Mouse (Mus musculus) MEL (cell line): ENCODE data around the gene Prdm1. TPM values are rescaled to one million over a fixed set of nuclear protein-coding genes. Genes with fewer than 3 reads are reported as not detected.

Source experiments
- DNase-seq: peaks from one replicate; pipeline ENCODE4 v3.0.0; 2011; ENCODE audit warnings: low read depth, low spot score
- H3K27ac ChIP-seq: 2 replicates; pipeline ENCODE4 v1.5.1; 2012; ENCODE audit warnings: low read depth, mild to moderate bottlenecking, control low read depth, low read length, moderate library complexity; ENCODE audit not compliant: control insufficient read depth
- H3K27me3 ChIP-seq, 2 experiments: fragments of 150-350 bp in 1 of 2; sonication (generic) in 1 of 2; 2 replicates each; pipeline ENCODE4 v1.6.1; 2012; ENCODE audit warnings: low read length in 2 of 2, mild to moderate bottlenecking in 2 of 2, improper control_type of control experiment in 1 of 2, moderate library complexity in 1 of 2; ENCODE audit not compliant: insufficient read depth in 2 of 2, control insufficient read depth in 1 of 2
- H3K36me3 ChIP-seq, 2 experiments: 2 replicates each; pipeline ENCODE4 v1.6.1; 2012 to 2014; ENCODE audit warnings: low read length in 2 of 2, improper control_type of control experiment in 1 of 2, inconsistent platforms in 1 of 2, mild to moderate bottlenecking in 1 of 2; ENCODE audit not compliant: insufficient read depth in 2 of 2, control insufficient read depth in 1 of 2
- H3K4me1 ChIP-seq, 2 experiments: fragments of 150-350 bp in 1 of 2; sonication (generic) in 1 of 2; 2 replicates each; pipeline ENCODE4 v1.6.1; 2012; ENCODE audit warnings: low read length in 2 of 2, improper control_type of control experiment in 1 of 2, mild to moderate bottlenecking in 1 of 2; ENCODE audit not compliant: insufficient read depth in 2 of 2, control insufficient read depth in 1 of 2
- H3K4me3 ChIP-seq, 2 experiments: fragments of 150-350 bp in 1 of 2; sonication (generic) in 1 of 2; 2 replicates each; pipeline ENCODE4 v1.5.1; 2012; ENCODE audit warnings: low read depth in 2 of 2, low read length in 2 of 2, mild to moderate bottlenecking in 2 of 2, moderate library complexity in 2 of 2, control low read depth in 1 of 2, improper control_type of control experiment in 1 of 2; ENCODE audit not compliant: control insufficient read depth in 1 of 2, insufficient read depth in 1 of 2
- H3K79me2 ChIP-seq: 2 replicates; pipeline ENCODE4 v1.6.1; 2012; ENCODE audit warnings: mild to moderate bottlenecking, low read length, moderate library complexity; ENCODE audit not compliant: control insufficient read depth, poor library complexity, insufficient read depth
- H3K9ac ChIP-seq: 2 replicates; pipeline ENCODE4 v1.6.1; 2012; ENCODE audit warnings: low read depth, mild to moderate bottlenecking, control low read depth, low read length, moderate library complexity; ENCODE audit not compliant: control insufficient read depth, poor library complexity, severe bottlenecking
- H3K9me3 ChIP-seq: fragments of 150-350 bp; sonication (generic); replicated peaks from 2 replicates; pipeline ENCODE4 v1.6.1; 2012; ENCODE audit warnings: mild to moderate bottlenecking, low read length, improper control_type of control experiment, moderate library complexity; ENCODE audit not compliant: insufficient read depth
- CTCF ChIP-seq, 3 experiments: IDR thresholded peaks in 2 of 3; conservative IDR thresholded peaks in 1 of 3; 2 replicates each; pipeline ENCODE4 v1.5.1; 2011 to 2012; ENCODE audit warnings: low read length in 3 of 3, low read depth in 2 of 3, mild to moderate bottlenecking in 2 of 3, improper control_type of control experiment in 1 of 3, inconsistent platforms in 1 of 3, mixed read lengths in 1 of 3, moderate library complexity in 1 of 3; ENCODE audit not compliant: control insufficient read depth in 1 of 3, insufficient read depth in 1 of 3, poor library complexity in 1 of 3, severe bottlenecking in 1 of 3
- ETS1 ChIP-seq: IDR thresholded peaks from 2 replicates; pipeline ENCODE4 v1.6.1; 2012; ENCODE audit warnings: low read depth, mild to moderate bottlenecking, inconsistent platforms, low read length, improper control_type of control experiment, moderate library complexity
- GABPA ChIP-seq: IDR thresholded peaks from 2 replicates; pipeline ENCODE4 v1.6.1; 2012; ENCODE audit warnings: low read depth, mild to moderate bottlenecking, inconsistent platforms, low read length, improper control_type of control experiment, moderate library complexity
- GATA1 ChIP-seq: IDR thresholded peaks from 2 replicates; pipeline ENCODE4 v1.6.1; 2011; ENCODE audit warnings: low read depth, low read length, improper control_type of control experiment
- HCFC1 ChIP-seq: IDR thresholded peaks from 2 replicates; pipeline ENCODE4 v1.6.1; 2012; ENCODE audit warnings: low read depth, mild to moderate bottlenecking, inconsistent platforms, low read length, improper control_type of control experiment, moderate library complexity
- MAFK ChIP-seq: IDR thresholded peaks from 2 replicates; pipeline ENCODE4 v1.6.1; 2011; ENCODE audit warnings: low read depth, mild to moderate bottlenecking, low read length, improper control_type of control experiment, borderline replicate concordance
- MAX ChIP-seq: IDR thresholded peaks from 2 replicates; pipeline ENCODE4 v1.6.1; 2011; ENCODE audit warnings: low read length, improper control_type of control experiment
- MAZ ChIP-seq: IDR thresholded peaks from 2 replicates; pipeline ENCODE4 v1.6.1; 2012; ENCODE audit warnings: low read depth, mild to moderate bottlenecking, inconsistent platforms, low read length, improper control_type of control experiment
- MYB ChIP-seq: IDR thresholded peaks from 2 replicates; pipeline ENCODE4 v1.6.1; 2011; ENCODE audit warnings: mild to moderate bottlenecking, low read depth, low read length, improper control_type of control experiment
- MYC ChIP-seq: IDR thresholded peaks from 2 replicates; pipeline ENCODE4 v1.6.1; 2011; ENCODE audit warnings: low read depth, mild to moderate bottlenecking, low read length, improper control_type of control experiment, moderate library complexity
- NELFE ChIP-seq: IDR thresholded peaks from 2 replicates; pipeline ENCODE4 v1.6.1; 2011; ENCODE audit warnings: low read depth, low read length, improper control_type of control experiment
- NRF1 ChIP-seq: IDR thresholded peaks from 2 replicates; pipeline ENCODE4 v1.6.1; 2014; ENCODE audit warnings: low read depth, mild to moderate bottlenecking, inconsistent platforms, low read length, improper control_type of control experiment, moderate library complexity; ENCODE audit not compliant: poor library complexity, insufficient read depth, severe bottlenecking
- POLR2AphosphoS5 ChIP-seq: IDR thresholded peaks from 2 replicates; pipeline ENCODE4 v1.6.1; 2012; ENCODE audit warnings: low read depth, borderline replicate concordance, mild to moderate bottlenecking, inconsistent platforms, low read length, moderate library complexity, mixed read lengths
- SIN3A ChIP-seq: IDR thresholded peaks from 2 replicates; pipeline ENCODE4 v1.6.1; 2012; ENCODE audit warnings: low read length, improper control_type of control experiment, inconsistent platforms
- TAL1 ChIP-seq: IDR thresholded peaks from 2 replicates; pipeline ENCODE4 v1.6.1; 2012; ENCODE audit warnings: mild to moderate bottlenecking, inconsistent platforms, low read length, moderate library complexity, mixed read lengths
- UBTF ChIP-seq: IDR thresholded peaks from 2 replicates; pipeline ENCODE4 v1.6.1; 2012; ENCODE audit warnings: low read depth, mild to moderate bottlenecking, inconsistent platforms, low read length, improper control_type of control experiment, moderate library complexity, borderline replicate concordance; ENCODE audit not compliant: insufficient read depth
- USF2 ChIP-seq, 2 experiments: IDR thresholded peaks; 2 replicates each; pipeline ENCODE4 v1.6.1; 2011 to 2012; ENCODE audit warnings: improper control_type of control experiment in 2 of 2, low read length in 2 of 2, borderline replicate concordance in 1 of 2, inconsistent platforms in 1 of 2, low read depth in 1 of 2, mild to moderate bottlenecking in 1 of 2; ENCODE audit not compliant: insufficient read depth in 1 of 2
- polyA plus RNA-seq, 2 experiments: library from polyadenylated mRNA; stranded (reverse) in 1 of 2; unstranded in 1 of 2; fragments of >175 nt in 1 of 2; fragments of >200 nt in 1 of 2; gene quantifications; 2 replicates each; pipeline versions ENCODE4 v1.2.1 to v1.2.4; 2012; ENCODE audit warnings: low replicate concordance in 2 of 2, low read depth in 1 of 2; ENCODE audit not compliant: insufficient read length in 2 of 2, insufficient read depth in 1 of 2, missing spikeins in 1 of 2
- total RNA-seq: library from RNA; depleted of rRNA; stranded (reverse); fragments of 300-350 nt; gene quantifications from 2 replicates; pipeline ENCODE4 v1.2.3, GENCODE M21; 2012

Gene Prdm1
- total and polyA plus RNA-seq, 3 experiments = 0.14 TPM; not detected in 2

- H3K9ac ChIP-seq = no peak overlapping the region
- H3K79me2 ChIP-seq = no peaks in the 10 kb centered on the region
- H3K4me3 ChIP-seq = no peak overlapping the region
- peaks cover 2 to 4% of the 10 kb centered on the region in 2 experiments; a peak in 2 of 4 replicates for H3K27me3 ChIP-seq
- no peaks in the 10 kb centered on the region for H3K9me3 ChIP-seq
- TF ChIP-seq UBTF (no peak), ETS1 (no peak), POLR2AphosphoS5 (no peak), SIN3A (no peak), CTCF (IDR thresholded peaks at IDR 0.05 in 2 of 3, conservative IDR thresholded peaks at IDR 0.05 in 1 of 3; ENCODE audit: control insufficient read depth in 1 of 3, insufficient read depth in 1 of 3, low read depth in 2 of 3, low read length in 3 of 3, poor library complexity in 1 of 3, severe bottlenecking in 1 of 3) (no peak), TAL1 (no peak), HCFC1 (no peak), USF2 (IDR thresholded peaks at IDR 0.05; ENCODE audit: borderline replicate concordance in 1 of 2, insufficient read depth in 1 of 2, low read depth in 1 of 2, low read length in 2 of 2) (no peak), MYB (no peak), MYC (no peak), GABPA (no peak), MAX (no peak), MAFK (no peak)
- H3K36me3 ChIP-seq = peaks cover 0 to 10% of the 10 kb centered on the region in 2 experiments; a peak in 2 of 4 replicates
- no peak for DNase-seq
- H3K27ac ChIP-seq = no peak overlapping the region
- peaks cover 4 to 14% of the 10 kb centered on the region in 2 experiments for H3K4me1 ChIP-seq
These were observed 49.0 kb downstream of the Prdm1 start for GRCm38 (mm10) chr10:44479286-44479685.

DNA sequence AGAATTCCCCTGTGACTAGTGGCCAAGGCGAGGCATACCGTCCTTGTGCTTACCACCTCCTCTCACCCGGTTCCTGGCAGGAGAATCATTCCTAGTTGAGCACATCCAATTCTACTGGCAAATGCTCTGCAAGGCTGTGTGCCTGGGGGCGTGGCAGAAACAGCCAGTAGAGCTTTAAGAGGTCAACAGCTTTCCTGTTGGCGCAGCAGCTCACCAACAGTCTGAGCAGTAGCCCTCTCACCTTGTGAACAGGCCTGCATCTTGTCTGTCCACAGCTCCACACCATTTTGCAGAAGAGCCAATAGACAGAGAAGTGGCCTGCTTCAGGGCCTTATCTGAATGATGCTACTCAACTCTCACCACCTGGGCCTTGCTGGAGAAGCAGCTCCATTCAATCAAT is 50.2 kb downstream of the Prdm1 start:
- Histone ChIP-seq H3K36me3 (peaks cover 0 to 12% of the 10 kb centered on the region in 2 experiments; a peak in 2 of 4 replicates), H3K4me3 (no peak overlapping the region), H3K79me2 (no peaks in the 10 kb centered on the region), H3K4me1 (peaks cover 4 to 14% of the 10 kb centered on the region in 2 experiments), H3K9me3 (no peaks in the 10 kb centered on the region), H3K27me3 (0 out of 4 replicates have a peak, but pooled peaks cover 0 to 2% of the 10 kb centered on the region in 2 experiments), H3K27ac (no peak overlapping the region), H3K9ac (no peak overlapping the region)
- no peak for DNase-seq
- TF ChIP-seq GABPA (no peak), NRF1 (no peak), NELFE (no peak), MAZ (no peak), GATA1 (no peak)
